Mouse (Mus musculus): ENCODE results near the gene Hyou1. TPM values are rescaled to one million over a fixed set of nuclear protein-coding genes. Genes with fewer than 3 reads are reported as not detected.
"Not testable (repeated sequence)": the region's sequence is repeated elsewhere in the genome, so short reads cannot be mapped to it uniquely, and the experiment has no call there.

The Hyou1 gene
- polyA plus RNA-seq, 1 experiment from 2014 or later = 35.7 TPM

GRCm38 (mm10) chr9:44391466-44391865, 12.2 kb downstream of the Hyou1 start:
- ATAC-seq (ENCODE audit: borderline replicate concordance, extremely low read depth, low FRiP score, low TSS enrichment) = 0 out of 2 replicates have a peak, but pooled peaks have one; percentile 5
- WGBS = 35% methylated on average over 4 of the region's 4 CpGs
- H3K36me3 ChIP-seq = peaks cover 60% of the 10 kb centered on the region

DNA sequence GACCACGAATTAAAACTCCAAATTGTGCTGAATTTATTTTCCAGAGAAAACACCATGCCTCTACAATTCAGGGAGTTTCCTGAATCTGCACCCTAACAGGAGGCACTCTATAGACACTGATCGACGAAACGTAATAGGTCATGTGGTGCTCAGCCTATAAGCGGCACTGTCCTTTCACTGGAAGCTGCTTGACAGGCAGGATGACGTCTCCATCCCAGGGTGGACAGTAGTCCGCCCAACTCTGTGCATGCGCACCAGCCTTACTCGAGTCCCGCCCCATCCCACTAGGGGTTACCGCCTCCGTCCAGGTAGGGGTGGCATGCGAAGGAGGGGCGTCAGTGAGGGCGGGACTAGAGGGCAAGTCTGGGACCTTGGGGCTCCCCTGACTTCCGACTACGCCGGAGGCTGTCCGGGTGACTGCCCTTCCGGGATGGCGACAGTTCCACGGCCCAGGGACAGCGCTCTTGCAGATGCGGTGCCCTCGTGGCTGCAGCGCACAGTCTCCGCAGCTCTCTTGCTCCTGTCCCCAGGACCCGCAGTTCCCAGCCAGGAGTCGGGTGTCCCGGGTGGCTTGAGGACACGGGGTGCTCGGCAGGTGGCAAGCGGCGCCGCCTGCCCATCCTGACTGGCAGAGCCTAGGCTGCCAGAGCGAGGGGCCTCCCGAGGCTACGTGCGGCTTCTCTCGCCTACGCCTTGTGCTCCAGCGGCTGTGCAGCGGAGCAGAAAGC, 17.6 kb downstream of the Hyou1 start, which contains the start of gene Slc37a4:
Gene Slc37a4, plus strand, starts transcription at position 169 of the 728 bp plus-strand sequence.
- peak within 1 kb of the TSS; percentile 65 for H3K9ac ChIP-seq
- H3K9me3 ChIP-seq = no peaks in the 10 kb centered on the region
- ATAC-seq (ENCODE audit: borderline replicate concordance, extremely low read depth, low FRiP score, low TSS enrichment) = peak; percentile 99
- peak within 1 kb of the TSS; percentile 85 for H3K4me2 ChIP-seq
- peaks cover 9% of the 10 kb centered on the region; the same call in 1 of the 2 replicates for H3K4me1 ChIP-seq
- peak within 1 kb of the TSS; percentile 57 for H3K4me3 ChIP-seq
- no peaks in the 10 kb centered on the region for H3K27me3 ChIP-seq
- WGBS = under 1% methylated on average over 43 of the region's 43 CpGs
- peaks cover 27% of the 10 kb centered on the region for H3K36me3 ChIP-seq
- peak within 1 kb of the TSS; percentile 74 for H3K27ac ChIP-seq

More at GRCm38 (mm10) chr9:44391466-44391865, 12.2 kb downstream of the Hyou1 start:
- Histone ChIP-seq H3K27me3 (no peaks in the 10 kb centered on the region), H3K4me3 (no peak overlapping the region), H3K9me3 (no peaks in the 10 kb centered on the region), H3K4me1 (0 out of 2 replicates have a peak, but pooled peaks cover 4% of the 10 kb centered on the region), H3K4me2 (no peak overlapping the region), H3K9ac (no peak overlapping the region), H3K27ac (no peak overlapping the region)

DNA sequence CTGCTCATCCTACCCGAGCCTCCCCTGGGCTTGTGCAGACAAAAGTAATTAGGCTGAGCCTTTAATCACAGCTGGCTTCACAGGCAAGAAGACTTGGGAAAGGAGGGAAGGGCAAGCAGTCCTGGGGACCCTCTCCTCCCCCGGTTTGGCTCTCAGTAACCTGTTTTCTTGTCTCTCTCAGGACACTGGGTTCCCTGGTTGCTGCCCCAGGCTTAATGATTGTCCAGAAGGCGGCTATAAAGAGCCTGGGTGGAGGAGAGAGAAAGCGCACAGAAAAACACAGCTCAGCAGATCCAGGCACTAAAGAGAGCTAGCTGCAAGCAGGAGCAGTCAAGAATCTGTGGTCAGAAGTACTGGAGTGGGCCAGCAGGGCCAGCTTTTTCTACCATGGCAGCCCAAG, 18.8 kb downstream of the Hyou1 start:
- peak overlapping the region; percentile 57 for H3K4me3 ChIP-seq
- ATAC-seq (ENCODE audit: borderline replicate concordance, extremely low read depth, low FRiP score, low TSS enrichment) = no peak
- WGBS = 24% methylated on average over 4 of the region's 4 CpGs
- H3K27me3 ChIP-seq = no peaks in the 10 kb centered on the region
- no peaks in the 10 kb centered on the region for H3K9me3 ChIP-seq
- H3K9ac ChIP-seq = 0 out of 2 replicates have a peak overlapping the region, but pooled peaks have one; percentile 65
- H3K4me2 ChIP-seq = peak overlapping the region; percentile 85
- peaks cover 9% of the 10 kb centered on the region; the same call in 1 of the 2 replicates for H3K4me1 ChIP-seq
- H3K36me3 ChIP-seq = peaks cover 32% of the 10 kb centered on the region
- H3K27ac ChIP-seq = no peak overlapping the region

GRCm38 (mm10) chr9:44398551-44398950, 19.3 kb downstream of the Hyou1 start:
- H3K9ac ChIP-seq = no peak overlapping the region
- H3K36me3 ChIP-seq = peaks cover 37% of the 10 kb centered on the region

GRCm38 (mm10) chr9:44399114-44399794, 20.0 kb downstream of the Hyou1 start:
- WGBS = 83% methylated on average over 13 of the region's 13 CpGs
- ATAC-seq (ENCODE audit: borderline replicate concordance, extremely low read depth, low FRiP score, low TSS enrichment) = no peak
- Histone ChIP-seq H3K9me3 (no peaks in the 10 kb centered on the region), H3K4me2 (no peak overlapping the region), H3K4me3 (no peak overlapping the region), H3K9ac (no peak overlapping the region), H3K27ac (no peak overlapping the region), H3K36me3 (peaks cover 44% of the 10 kb centered on the region), H3K27me3 (no peaks in the 10 kb centered on the region), H3K4me1 (peaks cover 9% of the 10 kb centered on the region; the same call in 1 of the 2 replicates)

More at GRCm38 (mm10) chr9:44398551-44398950, 19.3 kb downstream of the Hyou1 start:
- Histone ChIP-seq H3K4me3 (no peak overlapping the region), H3K4me1 (peaks cover 9% of the 10 kb centered on the region; the same call in 1 of the 2 replicates), H3K27ac (no peak overlapping the region), H3K9me3 (no peaks in the 10 kb centered on the region), H3K27me3 (no peaks in the 10 kb centered on the region), H3K4me2 (peak overlapping the region; percentile 85)
- WGBS = 84% methylated on average over 9 of the region's 9 CpGs
- ATAC-seq (ENCODE audit: borderline replicate concordance, extremely low read depth, low FRiP score, low TSS enrichment) = no peak

- 85% methylated on average over 6 of the region's 6 CpGs for WGBS
- H3K36me3 ChIP-seq = peaks cover 49% of the 10 kb centered on the region
- H3K4me2 ChIP-seq = no peak overlapping the region
These were observed 20.5 kb downstream of the Hyou1 start for GRCm38 (mm10) chr9:44399795-44400114.

GRCm38 (mm10) chr9:44401081-44401480, 21.8 kb downstream of the Hyou1 start:
- Histone ChIP-seq H3K9me3 (no peaks in the 10 kb centered on the region), H3K27me3 (no peaks in the 10 kb centered on the region), H3K4me2 (no peak overlapping the region), H3K9ac (no peak overlapping the region), H3K36me3 (peaks cover 57% of the 10 kb centered on the region), H3K27ac (no peak overlapping the region), H3K4me3 (no peak overlapping the region), H3K4me1 (peaks cover 19% of the 10 kb centered on the region)
- no peak for ATAC-seq (ENCODE audit: borderline replicate concordance, extremely low read depth, low FRiP score, low TSS enrichment)
- WGBS = 73% methylated on average over 4 of the region's 4 CpGs

More at GRCm38 (mm10) chr9:44399795-44400114, 20.5 kb downstream of the Hyou1 start:
- H3K27me3 ChIP-seq = no peaks in the 10 kb centered on the region
- H3K9me3 ChIP-seq = no peaks in the 10 kb centered on the region
- no peak overlapping the region for H3K27ac ChIP-seq
- no peak overlapping the region for H3K4me3 ChIP-seq
- no peak for ATAC-seq (ENCODE audit: borderline replicate concordance, extremely low read depth, low FRiP score, low TSS enrichment)
- peaks cover 9% of the 10 kb centered on the region; the same call in 1 of the 2 replicates for H3K4me1 ChIP-seq
- H3K9ac ChIP-seq = no peak overlapping the region

GRCm38 (mm10) chr9:44405011-44405410, 25.7 kb downstream of the Hyou1 start:
- no peak overlapping the region for H3K4me2 ChIP-seq
- peaks cover 25% of the 10 kb centered on the region for H3K4me1 ChIP-seq
- WGBS = 57% methylated on average over 3 of the region's 3 CpGs
- H3K9me3 ChIP-seq = no peaks in the 10 kb centered on the region
- H3K27me3 ChIP-seq = no peaks in the 10 kb centered on the region
- H3K36me3 ChIP-seq = peaks cover 70% of the 10 kb centered on the region
- H3K9ac ChIP-seq = no peak overlapping the region
- no peak overlapping the region for H3K27ac ChIP-seq
- ATAC-seq (ENCODE audit: borderline replicate concordance, extremely low read depth, low FRiP score, low TSS enrichment) = no peak
- H3K4me3 ChIP-seq = no peak overlapping the region

DNA sequence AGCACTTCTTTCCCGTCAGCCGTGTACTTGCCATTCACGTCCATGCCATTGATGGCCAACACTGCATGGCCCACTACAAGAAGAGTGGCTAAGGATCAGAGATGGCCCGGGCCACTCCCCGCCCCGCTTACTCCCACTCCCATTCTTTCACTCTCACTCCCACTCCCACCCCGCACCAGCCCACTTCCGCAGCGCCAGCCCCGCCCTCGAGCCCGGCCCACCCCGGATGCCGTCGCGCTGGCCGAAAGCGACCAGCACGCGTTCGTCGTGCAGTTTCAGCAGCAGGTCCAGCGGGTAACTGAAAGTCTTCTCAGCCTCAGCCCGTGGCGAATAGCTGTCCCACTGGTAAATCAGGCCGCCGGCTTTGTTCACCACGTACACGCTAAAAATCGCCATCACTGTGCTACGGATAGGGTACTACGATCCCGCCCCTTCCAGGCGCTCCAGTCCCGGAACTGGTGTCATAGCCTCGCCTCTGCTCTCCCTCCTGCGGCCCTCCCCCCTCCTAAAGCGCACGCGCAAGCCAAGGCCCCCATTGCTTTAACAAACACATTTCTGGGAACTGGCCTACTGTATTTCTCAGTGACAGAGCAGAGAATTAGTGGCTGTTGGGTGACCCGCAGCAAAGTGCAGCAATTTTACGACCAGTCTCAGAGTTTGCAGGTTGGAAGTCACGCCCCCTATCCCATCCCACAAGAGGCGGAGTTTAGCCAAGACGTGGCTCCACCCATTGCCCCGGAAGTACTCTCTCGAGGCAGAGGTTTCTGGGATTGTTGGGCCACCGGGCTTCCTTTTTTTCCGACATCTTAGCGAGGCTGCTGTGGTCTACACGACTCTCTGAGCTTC, 27.8 kb downstream of the Hyou1 start, which contains the start of the genes Rps25 and Trappc4:
Gene Rps25, plus strand, starts transcription at position 234 of the 846 bp plus-strand sequence.
Gene Trappc4, minus strand, starts transcription at position 695 of the 846 bp plus-strand sequence.
- Histone ChIP-seq H3K9ac (peak within 1 kb of the TSS; percentile 85), H3K36me3 (peaks cover 70% of the 10 kb centered on the region), H3K4me1 (peaks cover 25% of the 10 kb centered on the region), H3K4me2 (peak within 1 kb of the TSS; percentile 74), H3K27ac (peak within 1 kb of the TSS; percentile 98), H3K27me3 (no peaks in the 10 kb centered on the region), H3K4me3 (peak within 1 kb of the TSS; percentile 90), H3K9me3 (no peaks in the 10 kb centered on the region)
- ATAC-seq (ENCODE audit: borderline replicate concordance, extremely low read depth, low FRiP score, low TSS enrichment) = peak; percentile 96
- WGBS = under 1% methylated on average over 51 of the region's 51 CpGs

DNA sequence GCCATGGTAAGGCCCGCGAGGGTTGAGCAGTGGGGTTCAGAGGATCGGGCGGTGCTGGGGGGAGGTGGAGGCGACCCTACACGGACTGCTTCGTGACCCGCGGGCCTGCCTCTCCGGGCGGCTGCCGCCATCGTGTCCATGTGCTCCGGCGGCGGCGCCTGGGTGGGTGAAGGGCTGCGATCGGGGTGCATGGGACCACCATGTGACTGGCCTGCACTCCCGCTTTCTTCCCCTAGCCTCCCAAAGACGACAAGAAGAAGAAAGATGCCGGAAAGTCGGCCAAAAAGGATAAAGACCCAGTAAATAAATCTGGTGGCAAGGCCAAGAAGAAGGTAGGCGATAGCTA, 28.4 kb downstream of the Hyou1 start:
- H3K27me3 ChIP-seq = no peaks in the 10 kb centered on the region
- H3K4me1 ChIP-seq = peaks cover 25% of the 10 kb centered on the region
- H3K4me3 ChIP-seq = peak overlapping the region; percentile 90
- H3K27ac ChIP-seq = peak overlapping the region; percentile 98
- H3K9ac ChIP-seq = peak overlapping the region; percentile 85
- WGBS = 0% methylated on average over 24 of the region's 24 CpGs
- peaks cover 70% of the 10 kb centered on the region for H3K36me3 ChIP-seq
- ATAC-seq (ENCODE audit: borderline replicate concordance, extremely low read depth, low FRiP score, low TSS enrichment) = no peak
- peak overlapping the region; percentile 74 for H3K4me2 ChIP-seq
- H3K9me3 ChIP-seq = no peaks in the 10 kb centered on the region

GRCm38 (mm10) chr9:44408693-44409092, 29.4 kb downstream of the Hyou1 start:
- 73% methylated on average over 9 of the region's 9 CpGs for WGBS
- peaks cover 67% of the 10 kb centered on the region for H3K36me3 ChIP-seq
- peak overlapping the region; percentile 74 for H3K4me2 ChIP-seq
- peaks cover 25% of the 10 kb centered on the region for H3K4me1 ChIP-seq
- H3K4me3 ChIP-seq = peak overlapping the region; percentile 90
- H3K9me3 ChIP-seq; H3K27me3 ChIP-seq; H3K27ac ChIP-seq; ATAC-seq (ENCODE audit: borderline replicate concordance, extremely low read depth, low FRiP score, low TSS enrichment): not testable (repeated sequence)
- peak overlapping the region; percentile 85 for H3K9ac ChIP-seq
